Mouse (Mus musculus) bone marrow, adult 2 months (tissue): ENCODE results near the gene Ankrd13d.

ENCODE experiments used
- CTCF ChIP-seq: fragments of 200-500 bp; IDR thresholded peaks from 2 replicates; pipeline ENCODE4 v1.5.1; 2011; ENCODE audit warnings: low read length, control low read depth; ENCODE audit not compliant: control insufficient read depth, insufficient read depth
- POLR2A ChIP-seq: fragments of 200-500 bp; IDR thresholded peaks from 2 replicates; pipeline ENCODE4 v1.6.1; 2011; ENCODE audit warnings: low read depth, mild to moderate bottlenecking, control low read depth, low read length, borderline replicate concordance; ENCODE audit not compliant: control insufficient read depth

DNA sequence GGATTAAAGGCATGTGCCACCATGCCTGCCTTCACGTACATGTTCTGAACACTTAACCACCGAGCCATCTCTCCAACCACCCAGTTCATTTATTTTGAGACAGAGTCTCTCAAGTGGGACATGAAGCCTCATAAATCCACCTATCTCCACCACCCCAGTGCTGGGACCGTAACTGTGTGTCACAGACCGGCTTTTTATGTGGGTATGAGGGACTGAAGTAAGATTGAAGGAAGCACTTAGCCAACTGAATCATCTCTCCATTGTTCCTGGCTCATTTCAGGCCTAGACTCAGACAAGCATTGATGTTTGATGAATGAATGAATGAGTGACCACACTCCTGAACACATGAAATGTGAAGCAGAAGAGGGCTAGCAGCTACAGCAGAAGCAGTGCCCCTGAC lies 26.4 kb upstream of the Ankrd13d start:
- TF ChIP-seq CTCF (no peak), POLR2A (no peak)
